Mouse (Mus musculus) gastrocnemius, postnatal 25 days (tissue): ENCODE results near the gene Mark2. TPM values are rescaled to one million over a fixed set of nuclear protein-coding genes. Genes with fewer than 3 reads are reported as not detected.

Experiments
- DNase-seq: peaks from one replicate; pipeline ENCODE4 v3.0.0; 2022
- total RNA-seq, 2 experiments: library from RNA; stranded (reverse); gene quantifications; 1 replicate in 1 of 2; 2 replicates in 1 of 2; pipeline ENCODE4 v1.2.3; 2021

Mark2 gene
- total RNA-seq, 2 experiments from 2014 or later, result 27.4 to 30.6 TPM

DNA sequence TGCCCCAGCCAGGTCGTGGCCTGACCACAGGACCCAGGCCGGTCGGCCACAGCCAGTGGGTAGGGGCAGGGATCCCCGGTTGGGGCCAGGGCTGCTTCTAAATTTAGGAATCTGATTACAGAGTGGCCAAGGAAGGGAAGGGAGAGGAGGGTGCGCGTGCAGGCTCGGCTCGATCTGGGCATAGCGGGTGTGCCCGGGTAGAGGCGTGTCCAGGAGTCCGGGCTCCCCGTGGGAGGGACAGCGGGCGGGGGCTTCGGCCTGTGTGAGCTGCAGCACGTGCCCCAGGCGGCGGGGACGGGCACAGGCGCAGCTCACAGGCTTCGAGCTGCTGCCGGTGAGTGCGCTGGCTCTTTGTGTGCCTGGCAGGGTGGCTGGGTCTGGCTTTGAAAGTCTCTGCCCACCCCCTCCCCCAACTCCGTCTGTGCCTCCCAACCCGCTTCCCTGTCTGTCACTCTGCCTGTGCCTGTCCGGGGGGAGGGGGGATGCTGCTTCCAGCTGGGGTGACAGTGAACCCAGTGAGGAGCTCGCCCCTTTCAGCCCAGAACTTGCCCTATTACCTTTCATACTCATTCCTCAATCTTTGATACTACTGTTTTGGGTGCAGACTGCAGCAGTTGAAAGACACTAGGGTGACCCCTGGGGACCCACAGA lies 74.4 kb downstream of the Mark2 start, which contains the start of gene Rcor2:
TSS of gene Rcor2 (plus strand) at position 235 of the 651 bp plus-strand sequence.
- peak; percentile 78 for DNase-seq

DNA sequence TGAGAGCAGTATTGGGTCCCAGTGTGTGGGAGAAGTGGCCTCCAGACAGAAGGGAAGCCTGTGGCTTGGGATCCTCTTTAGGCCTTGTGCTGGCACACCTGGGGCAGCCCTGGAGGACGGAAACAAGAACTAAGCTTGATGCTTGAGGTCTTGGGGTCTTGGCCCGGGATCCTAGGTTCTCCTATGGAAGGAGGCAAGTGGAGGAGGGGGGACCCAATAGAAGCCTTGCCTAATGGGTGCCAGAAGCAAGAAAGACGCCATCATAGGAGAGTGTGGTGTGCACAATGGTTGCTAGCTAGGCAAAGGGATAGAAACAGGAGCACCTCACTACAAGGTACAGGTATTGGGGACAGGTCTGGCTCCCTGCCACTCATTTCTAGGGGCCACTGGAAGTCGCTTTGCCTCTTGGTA lies 75.2 kb downstream of the Mark2 start:
- DNase-seq, result no peak

DNA sequence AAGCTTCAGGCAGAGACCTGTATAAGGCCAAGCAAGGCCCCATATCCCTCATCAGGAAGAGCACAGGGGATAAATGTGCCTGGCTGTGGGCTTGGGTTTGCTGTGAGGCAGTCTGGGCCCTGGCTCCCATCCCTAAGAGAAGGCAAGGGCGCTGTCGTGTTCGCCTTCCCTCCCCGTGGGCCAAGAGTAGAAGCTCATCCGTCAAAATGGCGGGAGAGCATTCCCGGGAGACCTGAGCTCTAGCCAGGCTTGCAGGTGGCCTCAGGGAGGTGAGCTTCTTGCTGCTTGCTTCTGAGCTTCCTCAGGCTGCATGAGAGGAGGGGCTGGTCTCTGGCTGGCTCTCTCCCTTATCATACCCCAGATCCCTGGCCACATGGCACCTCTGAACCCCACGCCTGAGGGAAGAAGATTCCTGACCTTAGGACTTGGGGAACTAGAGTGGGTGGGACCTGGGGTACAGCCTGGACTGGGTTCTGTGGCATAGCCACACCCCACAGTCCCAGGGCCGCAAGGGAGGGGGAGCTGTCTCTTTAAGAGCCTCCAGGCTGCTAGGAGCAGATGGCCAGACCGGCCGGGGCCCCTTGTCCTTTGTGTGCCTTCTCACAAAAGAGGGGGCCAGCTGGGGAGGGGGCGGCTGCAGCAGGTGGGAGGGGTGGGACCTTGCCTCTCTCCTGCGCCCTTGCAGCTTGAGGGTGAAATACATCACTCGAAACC lies 76.0 kb downstream of the Mark2 start:
- DNase-seq, result no peak

DNA sequence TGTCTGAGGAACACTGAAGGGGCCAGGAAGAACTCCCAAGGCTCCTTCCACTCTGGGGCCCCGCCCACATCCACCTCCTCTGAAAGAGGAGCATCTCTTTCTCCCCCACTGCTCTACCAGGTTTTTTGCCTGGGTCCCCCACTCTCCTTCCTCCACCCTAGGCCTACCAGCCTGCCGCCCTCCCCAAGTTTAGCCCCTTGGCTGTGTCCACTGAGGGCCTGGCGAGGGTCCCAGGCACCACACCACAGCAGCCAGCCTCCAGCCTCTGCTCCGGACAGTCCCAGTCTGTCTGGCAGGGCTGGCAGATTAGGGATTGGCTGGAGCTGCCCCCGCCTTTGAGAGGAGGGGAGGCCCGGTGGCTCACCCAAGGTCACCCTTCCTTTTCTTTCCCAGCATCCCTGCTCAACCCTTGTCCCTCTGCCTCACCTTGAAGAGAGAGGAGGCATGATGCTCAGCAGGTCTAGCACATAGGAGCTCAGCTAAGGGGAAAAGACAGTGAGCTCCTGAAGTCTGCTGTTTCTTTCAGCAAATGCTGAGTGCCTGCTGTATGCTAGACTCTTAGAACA lies 76.8 kb downstream of the Mark2 start:
- DNase-seq, result peak; percentile 46

DNA sequence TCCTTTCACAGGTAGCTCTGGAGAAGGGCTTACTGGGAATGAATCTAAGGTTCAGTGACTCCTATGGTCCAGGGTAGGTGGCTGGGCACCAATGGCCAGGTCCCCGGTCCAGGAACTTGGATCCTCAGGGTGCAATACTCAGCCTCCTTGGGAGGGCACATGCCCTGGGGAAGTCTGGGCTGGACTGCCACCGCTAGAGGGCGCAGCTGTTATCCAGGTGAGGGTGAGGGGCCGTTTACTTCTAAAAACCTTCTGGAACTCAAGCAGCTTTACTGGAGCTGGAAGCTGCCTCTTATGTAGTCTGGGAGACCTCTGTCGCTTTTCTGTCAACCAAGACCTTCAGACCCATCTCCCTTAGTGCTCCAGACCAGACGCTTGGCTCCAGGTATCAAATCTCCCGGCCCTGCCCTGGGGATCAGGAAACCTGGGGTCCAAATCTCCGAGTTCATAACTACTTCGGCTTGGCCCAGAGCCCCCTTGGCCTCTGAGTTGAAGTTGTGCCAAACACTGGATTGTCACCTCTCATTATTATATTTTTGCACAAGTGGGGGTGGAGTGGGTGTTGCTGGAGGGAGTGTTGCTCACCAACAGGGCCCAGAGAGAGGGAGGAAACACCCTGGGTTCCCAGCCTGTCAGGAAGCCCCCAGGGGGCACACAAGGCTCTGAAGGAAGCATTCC lies 77.4 kb downstream of the Mark2 start:
- DNase-seq, result peak; percentile 57

DNA sequence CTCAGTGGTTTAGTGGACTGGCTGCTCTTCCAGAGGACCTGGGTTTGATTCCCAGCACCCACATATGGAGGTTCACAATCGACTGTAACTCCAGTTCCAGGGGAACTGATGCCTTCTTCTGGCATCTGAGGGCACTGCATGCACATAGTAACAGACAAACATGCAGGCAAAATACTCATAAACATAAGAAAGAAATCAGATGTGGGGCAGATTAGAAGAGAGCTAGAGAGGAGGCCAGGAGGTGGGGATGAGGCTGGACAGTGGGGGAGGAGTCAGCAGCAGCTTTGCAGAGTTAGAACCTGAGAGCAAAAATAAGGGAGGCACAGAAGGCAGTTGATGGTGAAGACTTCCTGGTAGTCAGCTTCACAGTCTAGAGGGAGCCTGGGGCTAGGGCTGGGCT lies 79.1 kb downstream of the Mark2 start:
- DNase-seq, result no peak

DNA sequence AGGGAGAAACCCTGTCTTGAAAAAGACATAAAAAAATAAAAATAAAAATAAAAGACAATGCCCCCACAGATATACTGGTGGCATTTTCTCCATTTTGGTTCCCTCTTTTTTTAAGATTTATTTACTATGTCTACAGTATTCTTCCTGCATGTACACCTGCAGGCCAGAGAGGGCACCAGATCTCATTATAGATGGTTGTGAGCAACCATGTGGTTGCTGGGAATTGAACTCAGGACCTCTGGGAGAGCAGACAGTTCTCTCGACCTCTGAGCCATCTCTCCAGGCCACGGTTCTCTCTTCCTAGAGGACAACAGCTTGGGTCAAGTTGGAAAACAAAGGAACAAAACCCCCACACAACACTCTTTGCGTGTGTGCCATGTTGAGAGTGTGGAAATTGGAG lies 79.7 kb downstream of the Mark2 start:
- DNase-seq, result no peak

DNA sequence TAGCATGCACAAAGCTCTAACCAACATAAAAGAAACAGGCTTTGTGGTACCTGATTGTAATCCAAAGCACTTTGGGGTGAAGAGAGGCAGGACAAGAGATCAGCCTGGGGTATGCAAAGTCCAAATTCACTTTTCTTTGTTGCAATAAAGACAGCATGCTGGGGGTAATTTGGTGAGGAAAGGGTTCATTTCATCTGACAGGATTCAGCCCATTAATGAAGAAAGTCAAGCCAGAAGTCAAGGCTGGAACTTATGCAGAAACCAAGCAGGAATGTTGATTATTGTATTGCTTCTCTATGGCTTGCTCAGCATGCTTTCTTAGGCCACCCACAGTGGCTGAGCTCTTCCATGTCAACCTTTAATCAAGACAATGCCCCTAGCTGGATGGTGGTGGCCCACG lies 80.2 kb downstream of the Mark2 start:
- no peak for DNase-seq

DNA sequence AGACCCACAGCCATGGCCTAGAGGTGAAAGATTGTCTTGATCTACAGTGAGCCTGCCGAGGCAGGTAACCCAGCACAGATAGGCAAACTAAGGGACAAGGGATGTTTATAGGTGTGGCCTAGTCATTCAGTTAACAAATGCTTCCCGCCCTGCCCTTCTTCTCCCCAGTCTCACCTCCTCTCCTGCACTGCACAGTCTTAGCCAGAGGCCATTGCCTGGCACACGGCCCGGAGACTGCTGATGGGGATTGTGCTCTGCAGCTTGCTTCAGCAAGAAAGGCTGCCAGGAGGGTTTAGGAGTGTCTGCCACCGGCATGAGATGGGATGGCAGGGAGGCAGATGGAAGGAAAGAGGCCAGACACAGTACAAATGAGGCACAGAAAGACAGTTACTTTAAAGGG lies 83.8 kb downstream of the Mark2 start:
- DNase-seq, result no peak

DNA sequence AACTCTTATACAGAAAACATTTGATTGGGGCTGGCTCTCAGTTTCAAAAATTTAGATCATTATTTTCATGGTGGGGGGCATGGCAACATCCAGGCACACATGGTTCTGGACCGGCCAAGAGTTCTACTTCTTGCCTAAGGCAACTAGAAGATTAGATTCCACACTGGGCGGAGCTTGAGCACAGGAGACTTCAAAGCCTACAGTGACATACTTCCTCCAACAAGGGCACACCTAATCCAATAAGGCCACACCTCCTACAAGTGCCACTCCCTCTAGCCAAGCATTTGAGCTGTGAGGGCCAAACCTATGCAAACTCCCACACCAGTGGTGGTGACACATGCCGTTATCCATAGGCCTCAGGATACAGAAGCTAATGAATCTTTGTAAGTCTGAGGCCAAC lies 95.6 kb downstream of the Mark2 start:
- no peak for DNase-seq

DNA sequence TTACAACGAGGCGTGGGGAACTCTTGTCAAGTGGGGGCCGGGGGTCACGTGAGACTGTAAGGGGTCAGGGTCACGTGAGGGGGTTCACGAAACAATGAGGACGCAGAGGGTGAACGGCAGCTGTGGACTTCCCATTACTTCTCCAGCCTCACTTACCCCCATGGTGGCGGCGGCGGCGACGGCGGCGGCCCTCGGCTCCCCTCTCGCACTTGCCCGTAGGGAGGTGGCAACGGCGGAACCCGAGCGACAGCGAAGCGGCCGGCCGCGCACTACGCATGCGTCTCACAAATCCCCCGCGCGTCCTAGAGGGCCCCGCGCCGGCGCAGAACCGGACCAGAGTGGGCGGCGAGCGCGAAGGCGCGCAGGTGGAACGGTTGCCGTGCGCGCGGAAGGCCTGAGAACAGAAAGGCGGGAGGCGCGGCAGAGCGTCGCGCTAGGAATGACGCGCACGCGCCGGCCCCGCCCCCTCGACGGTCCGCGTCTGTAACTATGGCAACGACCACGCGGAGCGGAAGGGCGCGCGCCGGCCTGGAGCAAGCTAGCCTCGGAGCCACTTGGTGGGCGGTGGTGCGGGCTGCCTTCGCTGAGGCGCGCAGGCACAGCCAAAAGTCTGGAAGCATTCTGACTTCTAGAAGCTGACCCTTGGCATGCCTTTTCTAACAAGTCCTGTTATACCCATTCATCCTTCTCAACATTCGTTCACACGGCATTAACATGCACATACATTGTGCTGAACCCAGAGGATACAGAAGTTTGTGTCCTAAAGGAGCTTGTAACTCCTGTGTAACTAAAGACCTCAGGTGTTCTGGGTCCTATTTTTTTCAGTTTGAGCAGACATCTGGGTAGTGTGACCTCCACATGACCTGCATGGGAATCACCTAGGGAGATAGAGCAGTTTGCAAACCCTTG lies 100.6 kb downstream of the Mark2 start, which contains the start of gene Naa40:
TSS of gene Naa40 (minus strand) at position 402 of the 909 bp plus-strand sequence.
- DNase-seq, result peak; percentile 88

DNA sequence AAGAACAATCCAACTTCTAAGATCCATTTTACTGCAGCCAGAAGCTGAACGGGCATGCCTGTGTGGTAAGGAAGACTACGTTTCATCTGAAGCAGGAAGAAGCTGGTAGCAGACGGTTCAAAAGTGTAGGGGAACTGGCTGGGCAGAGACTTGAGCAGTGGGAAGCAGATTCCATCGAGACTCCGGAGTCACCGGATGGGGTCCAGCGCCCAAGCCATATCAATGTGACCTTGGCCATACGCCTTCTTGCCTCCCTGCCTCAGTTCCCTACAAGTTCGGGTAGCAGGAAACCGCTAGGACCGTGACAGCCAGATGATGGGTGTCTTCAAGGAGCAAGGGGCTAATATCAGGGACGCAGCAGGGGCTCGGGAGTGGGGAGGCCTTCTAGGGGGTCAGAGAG lies 101.4 kb downstream of the Mark2 start:
- no peak for DNase-seq

DNA sequence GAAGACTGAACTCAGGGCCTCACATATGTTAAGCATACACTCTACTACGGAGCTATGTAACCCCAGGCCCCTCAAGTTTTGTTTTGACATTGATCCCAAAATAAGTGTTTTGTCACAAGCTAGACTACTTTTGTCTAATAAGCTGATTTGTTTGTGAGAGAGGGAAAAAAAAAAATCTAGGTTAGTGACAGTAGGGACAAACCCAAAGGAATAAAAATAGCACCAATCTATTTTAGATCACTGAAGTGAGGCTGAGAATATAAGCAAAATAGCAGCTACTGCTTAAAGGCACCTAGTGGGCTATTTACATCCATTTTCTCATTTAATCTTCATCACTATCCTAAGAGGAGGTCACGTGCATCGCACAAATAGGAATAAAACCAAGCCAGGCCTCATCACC lies 102.1 kb downstream of the Mark2 start:
- DNase-seq, result no peak

DNA sequence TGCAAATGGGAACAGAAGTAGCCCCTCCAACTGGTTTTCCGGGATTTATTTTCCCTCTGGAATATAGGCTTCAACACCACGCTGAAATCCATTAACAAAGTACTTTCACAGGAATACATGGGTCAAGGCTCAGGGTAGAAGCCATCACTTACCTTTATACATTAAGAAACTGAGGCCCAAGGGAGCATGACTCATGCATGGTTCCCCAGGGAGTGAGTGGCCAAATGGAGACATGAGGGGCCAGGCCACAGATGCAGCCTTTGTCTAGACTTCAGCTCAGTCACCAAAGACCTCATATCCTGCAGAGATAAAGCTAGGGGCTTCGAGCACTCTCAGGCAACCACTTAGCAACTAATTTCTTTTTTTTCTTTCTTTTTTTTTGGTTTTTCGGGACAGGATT lies 104.9 kb downstream of the Mark2 start:
- DNase-seq, result no peak

DNA sequence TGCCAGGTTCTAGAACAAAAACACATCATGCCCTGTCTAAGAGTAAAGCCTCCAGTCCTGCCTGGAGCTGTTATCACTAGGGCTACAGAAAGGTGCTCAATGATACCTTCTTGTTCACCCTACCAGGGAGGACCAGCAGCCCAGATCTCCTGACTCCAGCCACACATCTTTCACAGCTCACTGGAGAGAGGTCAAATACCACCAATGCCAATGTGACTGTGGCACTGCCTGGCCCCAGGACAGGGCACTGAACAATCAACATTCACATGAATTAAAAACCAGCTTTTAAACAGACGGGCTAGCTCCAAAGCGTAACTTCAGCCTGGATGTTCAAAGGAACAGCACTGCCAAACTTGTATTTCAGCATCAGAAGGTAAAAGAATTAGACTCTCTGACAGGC lies 105.6 kb downstream of the Mark2 start:
- no peak for DNase-seq

DNA sequence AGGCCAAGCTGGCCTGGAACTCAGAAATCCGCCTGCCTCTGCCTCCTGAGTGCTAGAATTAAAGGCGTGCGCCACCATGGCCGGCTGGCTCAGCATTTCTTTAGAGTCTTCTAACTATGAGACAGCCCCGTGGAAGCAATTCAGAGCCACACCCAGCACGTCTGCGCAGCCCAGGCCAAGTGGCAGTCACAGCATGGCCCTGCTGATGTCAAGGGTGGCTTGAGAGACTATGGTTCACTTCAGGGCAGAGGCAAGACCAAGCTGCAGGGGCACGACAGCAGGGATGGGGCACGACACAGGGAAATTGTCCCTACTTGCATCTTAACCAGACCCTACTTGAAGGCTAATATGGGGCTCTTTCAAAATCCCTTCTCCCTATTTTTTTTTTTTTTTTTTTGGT lies 106.2 kb downstream of the Mark2 start:
- no peak for DNase-seq

DNA sequence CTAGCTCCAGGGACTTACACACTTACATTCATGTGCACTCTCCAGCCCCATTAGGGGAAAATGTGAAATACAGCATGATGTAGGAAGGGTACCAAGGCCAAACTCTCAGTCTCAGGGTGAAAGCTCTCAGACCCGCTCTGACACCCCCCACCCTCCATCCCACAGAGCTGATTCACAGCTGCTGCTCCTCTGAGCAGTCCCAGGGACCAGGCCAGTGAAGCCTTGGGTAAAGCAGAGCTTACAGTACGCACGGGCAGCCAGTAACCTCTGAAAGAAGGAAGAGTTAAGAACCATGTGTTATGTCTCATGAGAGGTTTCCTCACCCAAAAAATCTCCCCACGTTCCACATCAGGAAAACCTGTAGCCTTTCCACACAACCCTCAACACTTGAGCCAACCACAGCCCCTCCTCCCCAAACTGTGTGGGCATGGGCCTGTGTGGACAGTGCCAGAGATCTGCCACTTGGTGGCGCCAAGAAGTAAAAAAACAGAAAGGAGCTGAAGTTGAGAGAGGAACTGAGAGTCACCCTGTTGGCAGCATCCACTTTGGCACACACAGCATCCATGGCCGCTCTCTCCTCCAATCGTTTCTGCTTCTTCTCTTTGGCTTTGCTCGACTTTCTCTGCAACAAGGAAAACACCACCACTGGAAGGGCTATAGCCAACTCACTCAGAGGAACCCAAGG lies 107.0 kb downstream of the Mark2 start:
- peak; percentile 73 for DNase-seq

DNA sequence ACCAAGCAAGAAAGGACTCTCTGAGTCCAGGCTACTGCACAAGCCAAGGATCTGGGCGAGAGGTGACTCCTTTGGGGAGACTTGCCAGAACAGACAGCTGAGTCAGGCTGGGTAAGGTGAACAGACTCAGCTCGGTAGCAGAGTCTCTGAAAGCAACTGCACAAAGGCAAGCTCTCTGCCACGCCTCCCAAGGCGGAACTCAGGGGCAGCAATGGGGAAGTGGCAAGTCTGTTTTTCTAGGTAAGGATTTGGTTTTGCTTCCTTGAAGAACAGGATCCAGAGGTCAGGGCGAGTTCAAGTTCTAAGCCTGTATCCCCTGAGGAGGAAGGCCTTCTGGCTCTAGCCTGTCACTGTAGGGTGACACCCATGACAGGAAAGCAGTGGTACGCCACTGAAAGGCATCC lies 115.1 kb downstream of the Mark2 start:
- peak; percentile 38 for DNase-seq
